Mouse (Mus musculus) limb, embryonic 11.5 days (tissue): Measurements from ENCODE around the gene Batf2. TPM values are rescaled to one million over a fixed set of nuclear protein-coding genes. Genes with fewer than 3 reads are reported as not detected.

ENCODE experiments used
- ATAC-seq: fragments of 200-750 bp; cut with Nextera tagmentation; 2 replicates; pipeline ENCODE4 v1.8.0; 2017; ENCODE audit warnings: low read depth; ENCODE audit not compliant: insufficient number of reproducible peaks, low FRiP score, low TSS enrichment
- DNase-seq: peaks from one replicate; pipeline ENCODE4 v3.0.0-alpha.2; 2015; ENCODE audit warnings: low spot score
- H3K27ac ChIP-seq: fragments of 300-500 bp; sonication (generic); replicated peaks from 2 replicates; pipeline ENCODE4 v1.5.1; 2014; ENCODE audit warnings: low read depth, mild to moderate bottlenecking, low read length
- H3K27me3 ChIP-seq: fragments of 300-500 bp; sonication (generic); 2 replicates; pipeline ENCODE4 v1.6.1; 2014; ENCODE audit warnings: mild to moderate bottlenecking, low read length, mixed read lengths; ENCODE audit not compliant: control insufficient read depth, insufficient read depth
- H3K36me3 ChIP-seq: fragments of 300-500 bp; sonication (generic); 2 replicates; pipeline ENCODE4 v1.6.1; 2014; ENCODE audit warnings: mild to moderate bottlenecking, low read length, moderate library complexity, mixed read lengths; ENCODE audit not compliant: control insufficient read depth, insufficient read depth
- H3K4me1 ChIP-seq: fragments of 300-500 bp; sonication (generic); 2 replicates; pipeline ENCODE4 v1.6.1; 2014; ENCODE audit warnings: low read length, mixed read lengths; ENCODE audit not compliant: control insufficient read depth, insufficient read depth
- H3K4me2 ChIP-seq: fragments of 300-500 bp; sonication (generic); 2 replicates; pipeline ENCODE4 v1.6.1; 2014; ENCODE audit warnings: low read depth, mild to moderate bottlenecking, moderate library complexity; ENCODE audit not compliant: severe bottlenecking
- H3K4me3 ChIP-seq: fragments of 300-500 bp; sonication (generic); 2 replicates; pipeline ENCODE4 v1.5.1; 2014; ENCODE audit warnings: low read depth, low read length
- H3K9ac ChIP-seq: fragments of 300-500 bp; sonication (generic); 2 replicates; pipeline ENCODE4 v1.6.1; 2014; ENCODE audit warnings: mild to moderate bottlenecking, low read length
- H3K9me3 ChIP-seq: fragments of 300-500 bp; sonication (generic); 2 replicates; pipeline ENCODE4 v1.6.1; 2016; ENCODE audit warnings: low read length; ENCODE audit not compliant: control insufficient read depth
- WGBS: fragments of 180-500 bp; shearing (Covaris S2); extraction: QIAGEN DNeasy Blood & Tissue Kit; methylation state at CpG from one replicate; pipeline ENCODE4 v1.1.7; 2014; 5-methylcytosine and 5-hydroxymethylcytosine counted together
- polyA plus RNA-seq: library from polyadenylated mRNA; unstranded; fragments of >200 nt; fragmentation: Nextera tagmentation; extraction: Ambion mirVana; gene quantifications from 2 replicates; pipeline ENCODE4 v1.2.1, GENCODE M21; 2014

Gene Batf2
- not detected in 2 replicates for polyA plus RNA-seq

DNA sequence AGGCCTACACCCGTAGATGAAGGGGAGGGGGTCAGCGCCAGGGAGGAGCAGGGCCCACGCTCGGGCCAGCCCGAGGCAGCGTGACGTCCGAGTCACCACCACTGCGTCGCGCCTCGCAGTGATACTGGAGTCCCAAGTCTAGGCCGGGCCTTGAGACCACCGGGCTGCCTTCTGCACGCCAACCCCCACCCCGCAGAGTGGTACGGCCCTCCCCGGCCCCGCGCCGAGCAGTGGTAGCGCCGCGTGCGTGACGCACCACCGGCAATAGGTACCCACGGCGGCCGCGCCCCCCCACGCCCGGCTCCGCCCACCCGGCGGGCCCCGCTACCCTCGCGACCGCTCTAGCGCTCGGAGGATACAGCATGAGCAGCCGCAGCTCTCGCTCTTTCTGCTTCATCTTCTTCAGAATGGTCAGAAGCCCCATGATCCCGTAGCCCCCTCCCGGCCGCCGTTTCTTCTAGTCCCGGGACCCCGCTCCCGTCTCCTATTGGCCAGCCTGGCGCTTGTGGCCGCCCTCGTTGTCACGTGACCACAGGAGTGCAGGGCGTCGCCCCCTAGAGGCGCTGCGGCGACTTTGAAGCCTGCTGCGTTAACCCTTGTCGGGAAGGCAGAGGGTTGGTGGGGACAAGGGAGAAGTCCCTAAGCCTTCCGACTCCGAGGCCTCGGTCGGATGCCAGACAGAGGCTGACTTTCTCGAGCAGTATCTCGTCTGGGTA, at the start of gene Batf2:
Gene Batf2, plus strand, starts transcription at position 306 of the 716 bp plus-strand sequence.
- Histone ChIP-seq H3K27ac (peak within 1 kb of the TSS; percentile 93), H3K4me1 (peaks cover 7% of the 10 kb centered on the region), H3K27me3 (no peaks in the 10 kb centered on the region), H3K4me2 (peak within 1 kb of the TSS; percentile 73), H3K9me3 (no peaks in the 10 kb centered on the region), H3K36me3 (0 out of 2 replicates have a peak, but pooled peaks cover 2% of the 10 kb centered on the region), H3K4me3 (peak within 1 kb of the TSS; percentile 56), H3K9ac (peak within 1 kb of the TSS; percentile 86)
- WGBS = under 1% methylated on average over 67 of the region's 68 CpGs
- ATAC-seq (peak; percentile 92), DNase-seq (peak; percentile 97)

DNA sequence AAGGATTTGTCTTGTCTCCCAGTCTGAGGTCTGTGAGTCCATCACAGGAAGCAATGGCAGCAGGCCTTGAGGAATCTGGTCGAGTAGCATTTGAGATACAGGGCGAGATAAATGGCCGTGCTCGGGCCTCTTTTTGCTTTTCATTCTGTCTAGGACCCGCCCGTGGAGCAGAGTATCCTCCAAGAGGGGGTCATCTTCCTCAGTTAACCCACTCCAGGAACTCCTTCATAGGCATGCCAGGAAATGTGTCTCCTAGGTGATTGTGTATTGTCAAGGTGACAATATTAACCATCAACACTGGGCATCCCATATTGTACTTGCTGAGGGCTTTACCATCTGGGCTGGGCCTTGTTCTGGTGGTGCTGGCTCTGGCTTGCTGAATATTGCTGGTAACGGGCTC, 46.7 kb upstream of the Batf2 start, which contains the start of gene AC131692.1:
Gene AC131692.1, plus strand, starts transcription at position 301 of the 400 bp plus-strand sequence.
- Histone ChIP-seq H3K9ac (peak within 1 kb of the TSS; percentile 17; the same call in 1 of the 2 replicates), H3K27me3 (no peaks in the 10 kb centered on the region), H3K4me3 (no peak within 1 kb of the TSS), H3K4me2 (no peak within 1 kb of the TSS), H3K4me1 (no peaks in the 10 kb centered on the region), H3K27ac (no peak within 1 kb of the TSS), H3K9me3 (no peaks in the 10 kb centered on the region), H3K36me3 (peaks cover 25% of the 10 kb centered on the region)
- ATAC-seq (no peak), DNase-seq (no peak)
- WGBS = 94% methylated on average over 7 of the region's 7 CpGs

DNA sequence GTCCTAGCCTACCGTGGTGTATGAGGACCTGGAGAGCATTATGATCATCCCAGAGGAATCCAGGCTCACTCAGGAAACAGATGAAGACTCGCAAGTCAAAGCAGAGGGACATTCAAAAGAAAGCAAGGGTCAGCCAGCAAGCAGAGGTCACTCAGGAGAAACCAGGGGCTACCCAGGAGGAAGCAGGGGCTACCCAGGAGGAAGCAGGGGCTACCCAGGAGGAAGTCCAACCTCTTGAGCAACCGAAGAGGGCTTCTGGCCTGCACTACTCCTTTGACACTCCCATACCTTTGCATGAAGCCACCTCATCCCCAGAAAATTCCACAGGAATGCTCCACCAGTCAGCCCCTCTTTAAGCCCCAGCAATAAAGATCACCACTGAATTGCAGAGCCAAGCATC, 42.9 kb upstream of the Batf2 start:
- Histone ChIP-seq H3K4me1 (no peaks in the 10 kb centered on the region), H3K4me2 (no peak overlapping the region), H3K4me3 (no peak overlapping the region), H3K27ac (no peak overlapping the region), H3K9me3 (no peaks in the 10 kb centered on the region), H3K27me3 (no peaks in the 10 kb centered on the region), H3K36me3 (peaks cover 12% of the 10 kb centered on the region), H3K9ac (no peak overlapping the region)
- ATAC-seq = no peak
- DNase-seq = no peak
- WGBS = 91% methylated on average over 3 of the region's 3 CpGs

DNA sequence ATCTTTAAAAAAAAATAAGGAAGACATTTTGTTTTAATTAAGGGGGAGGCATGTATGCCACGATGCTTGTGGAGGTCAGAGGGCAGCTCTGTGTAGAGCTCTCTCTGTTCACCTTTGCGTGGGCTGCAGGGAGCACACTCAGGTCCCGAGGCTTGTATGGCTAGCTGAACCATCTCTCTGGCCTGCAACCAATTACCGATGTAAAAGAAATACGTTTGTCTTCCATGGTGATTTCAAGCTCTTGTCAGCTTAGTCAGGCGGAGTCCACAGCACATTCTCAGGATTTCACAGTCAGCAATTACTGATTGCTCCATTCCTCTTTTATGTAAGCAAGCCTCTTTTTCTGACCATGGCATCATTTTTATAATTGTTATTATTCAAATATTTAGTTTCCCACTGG, 39.6 kb upstream of the Batf2 start:
- no peak for ATAC-seq
- Histone ChIP-seq H3K27me3 (no peaks in the 10 kb centered on the region), H3K4me3 (no peak overlapping the region), H3K4me2 (no peak overlapping the region), H3K36me3 (peaks cover 6% of the 10 kb centered on the region), H3K4me1 (no peaks in the 10 kb centered on the region), H3K27ac (no peak overlapping the region), H3K9ac (no peak overlapping the region), H3K9me3 (no peaks in the 10 kb centered on the region)
- DNase-seq = no peak
- 26% methylated on average over 6 of the region's 6 CpGs for WGBS

DNA sequence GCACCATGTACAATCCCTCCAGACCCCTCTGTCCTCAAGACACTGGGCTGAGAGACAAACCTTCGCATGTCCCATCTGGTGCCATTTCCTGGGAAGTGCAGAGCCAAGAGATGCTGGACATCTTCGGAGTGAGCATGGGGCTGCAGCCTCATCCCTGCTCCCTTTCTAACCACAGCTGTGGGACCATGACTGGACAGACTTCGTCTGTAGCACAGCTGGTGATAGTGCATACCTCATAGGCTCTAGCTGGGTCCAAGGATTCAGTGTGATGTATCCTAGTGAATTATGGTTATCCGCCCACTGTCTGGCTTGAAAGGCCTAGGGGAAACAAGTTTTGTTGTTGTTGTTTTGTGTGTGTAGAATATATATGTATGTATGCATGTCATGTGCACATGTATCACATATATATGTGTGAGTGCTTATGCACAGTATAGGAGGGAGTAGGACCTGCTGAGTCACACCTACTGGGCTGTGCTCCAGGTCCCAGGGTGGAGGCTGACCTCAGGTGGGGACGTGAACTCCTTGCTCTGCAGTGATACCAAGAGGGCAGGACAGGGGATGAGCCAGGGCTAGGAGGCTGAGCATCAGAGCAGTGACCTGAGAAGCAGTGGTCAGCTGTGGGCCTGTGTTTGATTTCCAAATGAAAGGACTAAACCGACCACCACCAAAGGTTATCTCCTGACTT, 38.5 kb upstream of the Batf2 start:
- no peak for ATAC-seq

DNA sequence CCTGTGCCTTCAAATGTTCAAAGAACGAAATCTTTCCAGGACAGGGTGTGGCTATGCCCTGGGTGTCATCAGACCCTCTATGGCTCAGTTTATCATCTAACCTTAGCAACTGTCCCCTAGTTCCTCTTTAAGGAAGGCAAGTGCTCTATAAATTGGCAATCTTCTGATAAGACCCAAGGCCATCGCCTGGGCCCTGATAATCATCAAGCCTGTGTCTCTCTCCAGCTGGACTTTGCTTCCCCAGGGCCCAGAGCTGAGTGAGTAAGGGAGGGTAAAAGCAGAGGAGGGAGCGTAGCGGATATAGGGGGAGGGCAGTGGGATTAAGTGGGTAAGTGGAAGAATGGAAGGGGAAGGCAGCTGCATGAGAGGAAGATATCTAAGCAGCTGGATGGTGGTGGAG, 36.3 kb upstream of the Batf2 start:
- 88% methylated on average over 4 of the region's 4 CpGs for WGBS
- Histone ChIP-seq H3K4me2 (no peak overlapping the region), H3K36me3 (peaks cover 3% of the 10 kb centered on the region), H3K9ac (no peak overlapping the region), H3K4me3 (no peak overlapping the region), H3K27me3 (no peaks in the 10 kb centered on the region), H3K27ac (no peak overlapping the region), H3K9me3 (no peaks in the 10 kb centered on the region), H3K4me1 (no peaks in the 10 kb centered on the region)
- no peak for DNase-seq
- no peak for ATAC-seq

More for the DNA sequence above, 38.5 kb upstream of the Batf2 start:
- DNase-seq = no peak
- H3K27me3 ChIP-seq = no peaks in the 10 kb centered on the region
- 78% methylated on average over 6 of the region's 6 CpGs for WGBS
- no peaks in the 10 kb centered on the region for H3K4me1 ChIP-seq
- no peaks in the 10 kb centered on the region for H3K9me3 ChIP-seq
- no peak overlapping the region for H3K4me2 ChIP-seq
- no peak overlapping the region for H3K27ac ChIP-seq
- H3K4me3 ChIP-seq = no peak overlapping the region
- peaks cover 3% of the 10 kb centered on the region for H3K36me3 ChIP-seq
- H3K9ac ChIP-seq = no peak overlapping the region

DNA sequence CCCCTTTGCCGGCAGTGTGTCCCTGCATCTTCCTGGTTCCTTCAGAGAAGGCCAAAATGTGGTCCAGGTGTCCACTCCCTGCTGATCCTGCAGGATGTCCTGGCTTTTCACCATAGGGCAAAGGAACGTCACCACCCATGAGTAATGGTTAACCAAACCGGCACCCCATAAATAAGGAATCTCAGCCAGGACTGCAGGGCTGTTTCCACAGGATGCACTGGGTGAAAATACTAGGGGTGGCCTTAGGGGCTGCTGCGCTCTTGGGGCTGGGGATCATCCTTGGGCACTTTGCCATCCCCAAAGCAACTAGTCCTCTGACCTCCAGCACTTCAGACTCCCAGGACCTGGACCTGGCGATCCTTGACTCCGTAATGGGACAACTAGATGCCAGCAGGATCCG, 35.2 kb upstream of the Batf2 start, which contains the start of gene Naaladl1:
Gene Naaladl1, plus strand, starts transcription at position 197 of the 400 bp plus-strand sequence.
- no peak within 1 kb of the TSS for H3K4me3 ChIP-seq
- H3K36me3 ChIP-seq = no peaks in the 10 kb centered on the region
- ATAC-seq (no peak), DNase-seq (no peak)
- no peaks in the 10 kb centered on the region for H3K27me3 ChIP-seq
- WGBS = 81% methylated on average over 7 of the region's 7 CpGs
- H3K9ac ChIP-seq = no peak within 1 kb of the TSS
- H3K27ac ChIP-seq = no peak within 1 kb of the TSS
- no peaks in the 10 kb centered on the region for H3K9me3 ChIP-seq
- H3K4me1 ChIP-seq = no peaks in the 10 kb centered on the region
- H3K4me2 ChIP-seq = no peak within 1 kb of the TSS

DNA sequence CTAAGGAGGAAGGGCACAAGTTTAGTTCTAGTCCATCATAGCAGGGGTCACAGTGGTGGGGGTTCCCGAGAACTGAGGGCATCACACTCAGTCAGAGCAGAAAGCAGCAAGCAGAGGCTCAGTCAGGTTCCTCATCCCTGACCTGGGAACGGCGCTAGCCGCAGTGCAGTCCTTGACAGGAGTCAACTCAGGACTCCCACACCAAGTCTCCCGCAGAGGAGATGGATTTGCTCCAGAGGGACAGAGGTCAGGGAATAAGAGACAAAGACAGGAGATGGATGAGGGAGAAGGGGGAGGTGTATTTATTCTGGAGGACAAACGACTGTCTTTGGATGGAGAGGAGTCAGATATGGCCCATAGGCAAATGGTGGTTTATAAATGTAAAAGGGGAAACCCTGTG, 27.7 kb upstream of the Batf2 start:
- H3K4me3 ChIP-seq = no peak overlapping the region
- H3K4me1 ChIP-seq = peaks cover 3% of the 10 kb centered on the region
- H3K9ac ChIP-seq = no peak overlapping the region
- DNase-seq (no peak), ATAC-seq (no peak)
- H3K27me3 ChIP-seq = no peaks in the 10 kb centered on the region
- H3K4me2 ChIP-seq = no peak overlapping the region
- 63% methylated on average over 6 of the region's 6 CpGs for WGBS
- no peaks in the 10 kb centered on the region for H3K9me3 ChIP-seq
- peaks cover 10% of the 10 kb centered on the region; the same call in 1 of the 2 replicates for H3K36me3 ChIP-seq
- H3K27ac ChIP-seq = no peak overlapping the region
